Mouse (Mus musculus) E14TG2a.4 (cell line): ENCODE measurements around the gene Acad8.

Experiments
- CTCF ChIP-seq: conservative IDR thresholded peaks from 2 replicates; pipeline ENCODE4 v1.5.1; 2014; ENCODE audit warnings: low read length
- NANOG ChIP-seq: IDR thresholded peaks from 2 replicates; pipeline ENCODE4 v1.6.1; 2014; ENCODE audit warnings: borderline replicate concordance, low read length, mixed read lengths
- POU5F1 ChIP-seq: IDR thresholded peaks from 2 replicates; pipeline ENCODE4 v1.6.1; 2014; ENCODE audit warnings: low read length, borderline replicate concordance

GRCm38 (mm10) chr9:27030763-27031100, 31.4 kb upstream of the Acad8 start:
- no peak for TF ChIP-seq CTCF
- no peak for TF ChIP-seq POU5F1
- no peak for TF ChIP-seq NANOG
